Mouse (Mus musculus) lung, adult 18-20 months (tissue): ENCODE measurements around the gene Sox18.

Experiments
- DNase-seq, 2 experiments: peaks; one replicate each; pipeline ENCODE4 v3.0.0; 2022; ENCODE audit warnings: mixed read lengths in 2 of 2

The Sox18 gene

GRCm38 (mm10) chr2:181645666-181646065 is 25.8 kb downstream of the Sox18 start:
- DNase-seq, result no peak

DNA sequence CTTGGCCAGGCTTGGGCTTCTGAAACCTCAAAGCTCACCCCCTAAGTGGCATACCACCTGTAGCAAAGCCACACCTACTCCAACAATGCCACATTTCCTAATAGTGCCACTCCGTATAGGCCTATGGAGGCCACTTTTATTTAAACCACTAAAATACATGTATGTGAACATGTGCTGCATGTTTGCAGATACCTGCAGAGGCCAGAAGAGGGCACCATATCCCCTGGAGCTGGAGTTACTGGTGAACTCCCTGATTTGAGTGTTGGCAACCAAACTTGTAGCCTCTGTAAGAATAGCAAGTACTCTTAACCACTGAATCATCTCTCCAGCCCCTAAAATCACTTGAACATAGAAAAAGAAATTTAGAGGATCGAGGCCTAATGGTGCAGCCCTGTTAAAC is 27.1 kb downstream of the Sox18 start:
- peak; percentile 32 to 37 for DNase-seq

DNA sequence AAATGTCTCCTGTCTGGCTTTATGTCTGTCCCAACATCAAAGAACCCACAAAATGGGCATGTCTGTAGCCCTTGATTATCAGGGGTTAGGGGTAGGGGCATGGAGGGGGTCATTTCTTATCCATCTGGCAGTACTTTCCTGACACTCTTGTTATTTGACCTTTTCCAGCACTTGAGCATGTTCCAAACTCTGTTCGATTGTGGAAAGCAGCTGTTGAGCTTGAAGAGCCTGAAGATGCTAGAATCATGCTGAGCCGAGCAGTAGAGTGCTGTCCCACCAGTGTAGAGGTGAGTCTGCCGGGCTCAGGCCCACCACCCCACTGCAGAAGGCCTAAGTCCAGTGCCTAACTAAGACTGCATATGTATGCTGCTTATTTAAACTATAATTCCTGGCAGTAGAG is 35.6 kb downstream of the Sox18 start:
- no peak for DNase-seq

DNA sequence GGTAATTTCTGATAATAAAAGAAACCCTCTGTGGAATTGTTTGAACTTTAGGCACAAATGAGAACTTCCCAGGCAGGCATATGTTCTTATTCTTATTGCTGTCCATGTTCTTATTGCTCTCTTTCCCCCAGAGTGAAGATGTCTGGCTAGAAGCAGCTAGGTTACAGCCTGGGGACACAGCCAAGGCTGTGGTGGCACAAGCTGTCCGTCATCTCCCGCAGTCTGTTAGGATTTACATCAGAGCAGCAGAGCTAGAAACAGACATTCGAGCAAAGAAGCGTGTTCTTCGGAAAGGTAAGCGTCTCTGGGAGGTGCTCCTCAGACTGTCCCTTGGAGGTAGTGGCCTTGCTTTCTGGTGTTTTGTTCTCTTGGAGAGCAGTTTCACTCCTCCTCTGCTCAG is 38.8 kb downstream of the Sox18 start:
- no peak for DNase-seq

- no peak for DNase-seq
Observed at GRCm38 (mm10) chr2:181628471-181628870, 43.0 kb downstream of the Sox18 start.

GRCm38 (mm10) chr2:181623401-181623800 is 48.0 kb downstream of the Sox18 start:
- no peak for DNase-seq
